Mouse (Mus musculus) midbrain, embryonic 11.5 days (tissue): ENCODE results near the gene Nckap1. TPM values are rescaled to one million over a fixed set of nuclear protein-coding genes. Genes with fewer than 3 reads are reported as not detected.

Experiments used
- ATAC-seq: fragments of 200-750 bp; cut with Nextera tagmentation; 2 replicates; pipeline ENCODE4 v1.8.0; 2017; ENCODE audit warnings: moderate TSS enrichment, moderate library complexity; ENCODE audit not compliant: low FRiP score
- DNase-seq: peaks from one replicate; pipeline ENCODE4 v3.0.0; 2015; ENCODE audit warnings: low spot score; ENCODE audit errors: missing footprints
- H3K27ac ChIP-seq: fragments of 300-500 bp; sonication (generic); 2 replicates; pipeline ENCODE4 v1.5.1; 2014; ENCODE audit warnings: low read depth, low read length
- H3K27me3 ChIP-seq: fragments of 300-500 bp; sonication (generic); 2 replicates; pipeline ENCODE4 v1.6.1; 2014; ENCODE audit warnings: mild to moderate bottlenecking, low read length, moderate library complexity, mixed read lengths; ENCODE audit not compliant: control insufficient read depth, insufficient read depth
- H3K36me3 ChIP-seq: fragments of 300-500 bp; sonication (generic); 2 replicates; pipeline ENCODE4 v1.6.1; 2014; ENCODE audit warnings: mild to moderate bottlenecking, low read length, moderate library complexity, mixed read lengths; ENCODE audit not compliant: control insufficient read depth, insufficient read depth
- H3K4me1 ChIP-seq: fragments of 300-500 bp; sonication (generic); 2 replicates; pipeline ENCODE4 v1.6.1; 2014; ENCODE audit warnings: low read length; ENCODE audit not compliant: control insufficient read depth, insufficient read depth
- H3K4me2 ChIP-seq: fragments of 300-500 bp; sonication (generic); 2 replicates; pipeline ENCODE4 v1.6.1; 2014; ENCODE audit warnings: mild to moderate bottlenecking, moderate library complexity
- H3K4me3 ChIP-seq: fragments of 300-500 bp; sonication (generic); 2 replicates; pipeline ENCODE4 v1.5.1; 2014; ENCODE audit warnings: low read depth, low read length
- H3K9ac ChIP-seq: fragments of 300-500 bp; sonication (generic); 2 replicates; pipeline ENCODE4 v1.6.1; 2014; ENCODE audit warnings: low read length
- H3K9me3 ChIP-seq: fragments of 300-500 bp; sonication (generic); 2 replicates; pipeline ENCODE4 v1.6.1; 2016; ENCODE audit warnings: low read length; ENCODE audit not compliant: control insufficient read depth
- WGBS: fragments of 180-500 bp; shearing (Covaris S2); extraction: QIAGEN DNeasy Blood & Tissue Kit; methylation state at CpG from one replicate; pipeline ENCODE4 v1.1.7; 2014; 5-methylcytosine and 5-hydroxymethylcytosine counted together
- polyA plus RNA-seq: library from polyadenylated mRNA; unstranded; fragments of >200 nt; fragmentation: Nextera tagmentation; extraction: Ambion mirVana; gene quantifications from 2 replicates; pipeline ENCODE4 v1.2.1, GENCODE M21; 2014

The Nckap1 gene
- polyA plus RNA-seq, 1 experiment from 2014 or later, result 65.4 TPM

DNA sequence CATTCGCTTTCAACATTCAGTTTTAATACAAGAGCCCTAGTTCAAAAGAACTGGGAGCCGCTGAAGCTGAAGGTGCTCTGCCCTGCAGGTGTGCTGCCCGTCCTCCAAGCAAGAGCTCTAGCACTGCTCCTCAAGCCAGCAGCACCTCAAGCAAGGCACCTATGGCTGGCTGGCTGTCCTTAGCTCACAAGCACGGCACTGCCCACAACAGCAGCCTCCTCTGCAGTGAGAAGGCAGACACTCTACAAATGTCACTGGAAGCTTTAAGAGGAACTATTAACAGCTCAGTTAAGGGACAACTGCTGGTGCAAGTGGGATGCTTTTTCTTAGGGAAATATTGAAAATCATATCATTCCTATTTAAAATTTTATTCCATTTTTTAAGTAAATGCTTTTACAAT lies 10.5 kb downstream of the Nckap1 start:
- ATAC-seq (no peak), DNase-seq (no peak)
- Histone ChIP-seq H3K9ac (no peak overlapping the region), H3K4me1 (no peaks in the 10 kb centered on the region), H3K4me3 (no peak overlapping the region), H3K36me3 (no peaks in the 10 kb centered on the region), H3K9me3 (no peaks in the 10 kb centered on the region), H3K27ac (no peak overlapping the region), H3K27me3 (no peaks in the 10 kb centered on the region), H3K4me2 (no peak overlapping the region)
- WGBS, result 77% methylated on average over 4 of the region's 4 CpGs

DNA sequence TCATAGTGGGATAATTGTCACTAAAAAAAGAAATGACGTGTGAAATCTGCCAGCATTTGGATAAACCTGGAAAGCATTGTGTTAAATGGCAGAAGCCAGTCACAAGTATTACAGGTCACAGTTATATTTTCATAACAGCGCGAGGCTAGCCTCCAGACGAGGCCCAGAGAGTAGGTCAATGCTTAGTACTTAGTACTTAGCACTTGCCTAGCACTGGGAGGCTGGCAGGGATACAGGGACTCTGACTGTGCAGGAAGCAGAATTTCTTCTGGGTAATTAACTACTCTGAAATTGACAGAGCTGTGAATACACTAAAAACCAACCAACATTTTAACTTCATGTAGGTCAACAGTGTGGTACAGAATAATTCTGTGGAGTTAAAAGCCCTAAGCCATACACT lies 13.8 kb downstream of the Nckap1 start:
- Histone ChIP-seq H3K9ac (no peak overlapping the region), H3K27me3 (no peaks in the 10 kb centered on the region), H3K27ac (no peak overlapping the region), H3K36me3 (no peaks in the 10 kb centered on the region), H3K4me1 (no peaks in the 10 kb centered on the region; the same call in 1 of the 2 replicates), H3K4me2 (no peak overlapping the region), H3K4me3 (no peak overlapping the region), H3K9me3 (no peaks in the 10 kb centered on the region)
- 92% methylated on average over 4 of the region's 4 CpGs for WGBS
- DNase-seq (no peak), ATAC-seq (no peak)

DNA sequence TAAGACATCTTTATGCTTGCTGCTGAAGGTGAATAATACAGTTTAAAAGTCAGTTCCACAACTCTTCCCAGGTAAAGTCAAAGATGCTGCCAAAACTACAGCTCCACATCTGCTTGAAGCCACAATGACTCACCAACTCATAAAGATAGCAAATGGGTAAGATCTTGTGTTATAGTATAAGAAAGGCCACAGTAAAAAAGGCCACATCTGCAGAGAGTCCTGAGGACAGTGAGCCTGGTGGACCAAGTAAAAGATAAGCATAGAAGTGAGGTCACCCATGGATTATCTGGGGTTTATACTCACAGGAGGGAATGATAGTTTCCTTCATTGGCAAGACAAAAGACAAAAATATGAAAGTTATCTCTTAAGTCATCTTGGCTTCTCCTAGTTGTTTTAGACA lies 18.9 kb downstream of the Nckap1 start:
- no peaks in the 10 kb centered on the region for H3K27me3 ChIP-seq
- no peak overlapping the region for H3K4me3 ChIP-seq
- no peaks in the 10 kb centered on the region; the same call in 1 of the 2 replicates for H3K4me1 ChIP-seq
- H3K9me3 ChIP-seq, result no peaks in the 10 kb centered on the region
- DNase-seq (no peak), ATAC-seq (no peak)
- no peak overlapping the region for H3K9ac ChIP-seq
- no peak overlapping the region for H3K27ac ChIP-seq
- no peaks in the 10 kb centered on the region for H3K36me3 ChIP-seq
- no peak overlapping the region for H3K4me2 ChIP-seq

GRCm38 (mm10) chr2:80561478-80561877 lies 19.7 kb downstream of the Nckap1 start:
- WGBS, result 90% methylated on average over 3 of the region's 3 CpGs
- ATAC-seq, result no peak
- Histone ChIP-seq H3K9me3 (no peaks in the 10 kb centered on the region), H3K4me3 (no peak overlapping the region), H3K4me2 (no peak overlapping the region), H3K4me1 (no peaks in the 10 kb centered on the region; the same call in 1 of the 2 replicates), H3K27me3 (no peaks in the 10 kb centered on the region), H3K27ac (no peak overlapping the region), H3K36me3 (no peaks in the 10 kb centered on the region), H3K9ac (no peak overlapping the region)
- DNase-seq, result no peak

- ATAC-seq (no peak), DNase-seq (no peak)
- WGBS, result 91% methylated on average over 5 of the region's 5 CpGs
- no peak overlapping the region for H3K4me2 ChIP-seq
- no peaks in the 10 kb centered on the region for H3K9me3 ChIP-seq
- no peaks in the 10 kb centered on the region; the same call in 1 of the 2 replicates for H3K4me1 ChIP-seq
- H3K27me3 ChIP-seq, result no peaks in the 10 kb centered on the region
- H3K4me3 ChIP-seq, result no peak overlapping the region
- H3K9ac ChIP-seq, result no peak overlapping the region
- H3K36me3 ChIP-seq, result no peaks in the 10 kb centered on the region
- H3K27ac ChIP-seq, result no peak overlapping the region
These were observed 20.4 kb downstream of the Nckap1 start for GRCm38 (mm10) chr2:80560773-80561172.

DNA sequence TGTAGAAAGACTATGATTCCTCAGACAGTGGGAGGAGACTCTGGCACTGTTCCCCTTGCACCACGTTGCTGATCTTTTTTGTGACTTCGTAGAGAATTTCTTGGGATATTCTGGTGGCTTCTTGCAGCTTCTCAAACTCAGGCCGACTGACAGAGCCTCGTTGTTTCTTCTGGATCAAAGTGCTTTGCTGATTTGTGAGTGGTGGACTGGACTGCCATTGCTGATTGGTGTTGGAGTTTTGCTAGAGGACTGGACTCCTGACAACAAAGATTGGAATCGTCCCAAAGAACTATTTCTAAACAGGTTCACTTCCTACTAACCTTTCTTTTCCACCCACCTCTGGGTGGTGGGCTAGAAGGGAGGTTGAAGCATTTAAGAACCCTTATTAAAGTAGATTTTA lies 21.5 kb downstream of the Nckap1 start:
- ATAC-seq (no peak), DNase-seq (no peak)
- Histone ChIP-seq H3K4me3 (no peak overlapping the region), H3K27me3 (no peaks in the 10 kb centered on the region), H3K27ac (no peak overlapping the region), H3K36me3 (no peaks in the 10 kb centered on the region), H3K9me3 (no peaks in the 10 kb centered on the region), H3K4me1 (no peaks in the 10 kb centered on the region; the same call in 1 of the 2 replicates), H3K4me2 (no peak overlapping the region), H3K9ac (no peak overlapping the region)
- WGBS, result 89% methylated on average over 5 of the region's 5 CpGs

DNA sequence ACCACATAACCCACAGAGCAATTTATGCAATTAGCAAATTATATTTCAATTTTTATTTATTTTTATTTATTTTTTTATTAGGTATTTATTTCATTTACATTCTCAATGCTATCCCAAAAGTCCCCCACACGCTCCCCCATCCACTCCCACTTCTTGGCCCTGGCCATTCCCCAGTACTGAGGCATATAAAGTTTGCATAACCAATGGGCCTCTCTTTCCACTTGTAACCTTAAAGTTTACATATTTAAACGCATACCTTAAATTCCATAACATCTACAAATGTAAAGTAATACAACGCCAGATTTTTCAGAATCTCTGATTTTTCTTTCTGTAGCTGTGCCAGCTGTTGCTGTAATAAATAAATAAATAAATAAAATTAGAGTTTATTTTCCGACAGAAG lies 26.7 kb downstream of the Nckap1 start:
- ATAC-seq (no peak), DNase-seq (no peak)
- WGBS, result 90% methylated on average over 4 of the region's 4 CpGs
- no peaks in the 10 kb centered on the region for H3K4me1 ChIP-seq
- no peak overlapping the region for H3K4me2 ChIP-seq
- H3K4me3 ChIP-seq, result no peak overlapping the region
- H3K9me3 ChIP-seq, result no peaks in the 10 kb centered on the region
- no peaks in the 10 kb centered on the region for H3K27me3 ChIP-seq
- no peak overlapping the region for H3K9ac ChIP-seq
- H3K27ac ChIP-seq, result no peak overlapping the region
- H3K36me3 ChIP-seq, result peaks cover 8% of the 10 kb centered on the region; the same call in 1 of the 2 replicates

GRCm38 (mm10) chr2:80549704-80550103 lies 31.5 kb downstream of the Nckap1 start:
- no peak for ATAC-seq
- Histone ChIP-seq H3K36me3 (peaks cover 13% of the 10 kb centered on the region; the same call in 1 of the 2 replicates), H3K27me3 (no peaks in the 10 kb centered on the region), H3K4me3 (no peak overlapping the region), H3K4me2 (no peak overlapping the region), H3K9me3 (no peaks in the 10 kb centered on the region), H3K4me1 (no peaks in the 10 kb centered on the region), H3K9ac (no peak overlapping the region), H3K27ac (no peak overlapping the region)
- 92% methylated on average over 4 of the region's 4 CpGs for whole genome bisulfite sequencing
- DNase-seq, result no peak

DNA sequence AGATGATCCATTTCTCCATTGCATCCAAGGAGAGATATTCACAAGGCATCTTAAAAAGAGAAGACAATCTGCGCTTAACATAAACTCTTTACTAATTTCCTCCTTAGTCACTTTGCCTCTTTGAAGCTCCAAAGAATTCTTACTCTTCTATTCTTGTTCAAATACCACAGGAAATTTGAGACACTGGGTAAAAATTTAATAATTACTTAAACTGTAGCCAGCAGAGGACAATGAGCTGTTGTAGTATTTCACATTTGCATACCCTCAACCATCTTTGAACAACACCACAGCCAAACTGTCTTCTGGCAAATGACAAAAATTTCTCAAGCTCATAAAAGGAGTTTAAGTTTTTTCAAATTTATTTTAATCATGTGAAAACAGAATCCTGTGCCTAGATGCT lies 33.3 kb downstream of the Nckap1 start:
- Histone ChIP-seq H3K9me3 (no peaks in the 10 kb centered on the region), H3K4me3 (no peak overlapping the region), H3K4me2 (no peak overlapping the region), H3K9ac (no peak overlapping the region), H3K27ac (no peak overlapping the region), H3K4me1 (no peaks in the 10 kb centered on the region), H3K36me3 (peaks cover 13% of the 10 kb centered on the region), H3K27me3 (no peaks in the 10 kb centered on the region)
- 98% methylated on average over 1 of the region's 1 CpGs for WGBS
- ATAC-seq (no peak), DNase-seq (no peak)

DNA sequence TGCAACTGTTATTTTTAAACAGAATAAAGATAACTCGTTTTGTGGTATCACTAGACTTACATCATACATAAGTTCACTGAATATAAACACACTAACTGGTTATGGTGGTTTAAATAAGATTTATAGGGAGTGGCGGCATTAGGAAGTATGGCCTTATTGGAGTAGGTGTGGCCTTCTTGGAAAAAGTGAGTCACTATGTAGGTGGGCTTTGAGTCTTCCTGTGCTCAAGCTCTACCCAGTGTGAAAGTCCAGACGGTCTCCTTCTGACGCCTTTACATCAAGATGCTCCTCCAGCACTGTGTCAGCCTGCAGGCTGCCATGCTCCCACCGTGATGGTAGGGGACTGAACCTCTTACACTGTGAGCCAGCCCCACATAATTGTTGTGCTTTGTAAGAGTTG lies 38.4 kb downstream of the Nckap1 start:
- peaks cover 10% of the 10 kb centered on the region; the same call in 1 of the 2 replicates for H3K36me3 ChIP-seq
- 87% methylated on average over 5 of the region's 5 CpGs for WGBS
- ATAC-seq (no peak), DNase-seq (no peak)
- no peak overlapping the region for H3K9ac ChIP-seq
- H3K4me1 ChIP-seq, result no peaks in the 10 kb centered on the region
- H3K27me3 ChIP-seq, result no peaks in the 10 kb centered on the region
- H3K4me3 ChIP-seq, result no peak overlapping the region
- H3K9me3 ChIP-seq, result no peaks in the 10 kb centered on the region
- no peak overlapping the region for H3K27ac ChIP-seq
- no peak overlapping the region for H3K4me2 ChIP-seq
